Mouse (Mus musculus): ENCODE results near the gene Cdv3.
"Not testable (repeated sequence)": the region's sequence is repeated elsewhere in the genome, so short reads cannot be mapped to it uniquely, and the experiment has no call there.

Gene Cdv3

DNA sequence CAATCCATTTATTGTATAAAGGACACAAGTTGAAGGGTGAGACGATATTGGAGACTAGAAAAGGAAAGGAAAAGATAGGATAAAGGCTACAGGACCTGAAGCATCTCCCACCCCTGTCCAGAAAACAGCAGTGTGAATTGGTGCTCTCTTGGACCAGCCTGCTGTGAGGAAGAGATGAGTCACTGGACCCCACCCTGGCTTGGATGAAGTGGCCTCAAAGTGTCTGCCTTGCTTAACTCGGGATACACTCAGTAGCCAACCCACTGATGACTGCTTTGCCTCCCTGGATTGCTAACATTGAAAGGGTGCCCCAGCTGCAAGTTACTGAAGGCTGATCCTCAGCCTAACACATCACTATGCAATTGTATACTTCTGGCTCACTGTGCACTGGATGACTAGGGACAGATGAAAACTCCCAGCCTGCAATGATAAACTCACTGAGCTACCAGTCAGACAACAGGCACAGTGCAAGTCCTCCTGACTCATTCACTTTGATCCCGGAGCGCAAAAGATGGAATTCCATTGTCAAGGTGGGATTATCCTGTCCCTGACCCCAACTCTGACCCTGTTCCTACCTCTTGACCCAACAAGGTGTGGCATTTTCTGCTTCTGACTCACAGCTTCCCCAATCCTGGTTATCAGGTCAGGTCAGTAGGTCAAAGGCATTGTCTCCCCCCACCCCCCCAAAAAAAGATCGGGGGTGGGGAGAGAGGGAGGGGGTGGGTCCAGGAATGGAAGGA is 6.8 kb upstream of the Cdv3 start:
- no peak for DNase-seq (ENCODE audit: low spot score in 2 of 2)

DNA sequence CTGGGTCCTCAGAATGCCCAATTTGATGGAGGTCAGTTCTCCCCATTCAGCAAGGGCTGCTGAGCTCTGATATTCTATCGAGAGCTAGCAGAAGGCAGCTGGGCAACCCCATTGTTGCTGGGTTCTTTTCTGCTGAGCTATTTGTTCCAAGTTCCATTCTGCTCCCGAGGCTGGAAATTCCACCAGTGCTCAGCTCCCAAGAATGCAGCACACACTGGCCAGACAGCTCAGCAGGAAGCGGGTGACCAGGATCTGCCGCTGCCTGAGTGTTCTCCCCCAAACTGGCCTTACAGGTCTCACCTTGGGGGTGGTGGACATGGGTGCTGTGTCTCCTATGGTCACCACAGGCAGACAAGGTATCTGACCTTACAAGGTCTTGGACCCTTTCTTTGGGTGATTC is 4.3 kb upstream of the Cdv3 start:
- no peak for DNase-seq (ENCODE audit: low spot score in 2 of 2)

GRCm38 (mm10) chr9:103366356-103366755 is 716 bp upstream of the Cdv3 start:
- DNase-seq (ENCODE audit: low spot score in 2 of 2) = no peak

- peak; percentile 31 to 52 for DNase-seq (ENCODE audit: low spot score in 2 of 2)
Measured at GRCm38 (mm10) chr9:103364601-103365289, 895 bp downstream of the Cdv3 start.

- peak; percentile 15 to 23 for DNase-seq (ENCODE audit: low spot score in 2 of 2)
Measured at GRCm38 (mm10) chr9:103363730-103364417, 1.8 kb downstream of the Cdv3 start.

DNA sequence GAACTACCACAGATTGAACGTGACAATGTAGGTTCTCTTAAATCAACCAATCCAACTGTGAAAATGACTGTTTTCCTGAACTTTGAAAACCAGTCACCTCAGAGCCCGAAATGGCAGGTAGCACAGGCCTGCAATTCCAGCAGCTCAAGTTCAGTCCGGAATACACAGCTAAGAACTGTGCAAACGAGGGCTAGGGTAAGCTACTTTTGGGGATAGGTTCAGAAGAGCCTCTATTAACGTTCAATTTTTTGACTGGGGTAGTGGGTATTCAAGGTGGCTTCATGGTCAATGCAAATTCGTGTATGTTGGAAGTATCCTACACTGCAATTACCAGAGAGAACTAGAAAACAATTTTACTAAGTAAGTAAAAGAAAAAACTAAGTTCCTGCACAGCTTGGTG is 2.6 kb downstream of the Cdv3 start:
- no peak for DNase-seq (ENCODE audit: low spot score in 2 of 2)

DNA sequence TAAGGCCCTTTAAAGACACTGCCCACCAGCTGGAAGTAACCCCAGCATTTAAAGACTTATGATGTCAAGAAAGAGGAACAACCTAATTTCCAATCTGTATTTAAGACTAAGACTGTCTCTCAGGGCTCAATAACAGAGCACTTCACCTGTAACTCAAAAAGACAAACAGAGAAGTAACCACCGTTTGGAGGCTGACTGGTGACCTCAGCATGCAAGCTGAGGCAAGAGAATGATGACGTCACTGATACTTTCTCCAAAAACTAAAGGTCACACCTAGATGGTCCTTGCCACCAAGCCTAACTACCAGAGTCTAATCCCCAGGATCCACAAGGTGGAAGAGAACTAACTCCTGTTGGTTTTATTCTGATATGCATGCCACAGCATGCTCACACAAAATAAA is 5.0 kb downstream of the Cdv3 start:
- DNase-seq (ENCODE audit: low spot score in 2 of 2) = no peak

- DNase-seq (ENCODE audit: low spot score in 2 of 2) = peak in 1 of 2 experiments; percentile 17
Measured at GRCm38 (mm10) chr9:103358545-103358944, 7.1 kb downstream of the Cdv3 start.

DNA sequence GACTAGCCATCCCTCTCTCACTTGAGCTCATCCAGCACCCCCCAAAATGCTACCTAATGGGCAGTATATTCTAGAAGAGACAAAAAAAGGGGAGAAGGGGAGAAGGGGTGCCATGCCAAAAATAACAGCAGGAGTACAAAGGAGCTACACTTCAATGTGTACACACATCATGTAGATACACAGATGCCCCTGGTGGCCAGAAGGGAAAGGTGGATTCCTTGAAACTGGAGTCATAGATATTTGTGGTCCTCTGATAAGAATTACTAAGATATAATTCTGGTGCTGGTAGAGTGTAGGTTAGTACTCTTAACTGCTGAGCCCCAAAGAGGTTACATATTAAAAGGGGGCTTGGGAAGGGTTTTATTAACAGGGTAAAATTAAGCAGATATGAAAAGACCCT is 7.7 kb downstream of the Cdv3 start:
- DNase-seq (ENCODE audit: low spot score in 2 of 2) = no peak

DNA sequence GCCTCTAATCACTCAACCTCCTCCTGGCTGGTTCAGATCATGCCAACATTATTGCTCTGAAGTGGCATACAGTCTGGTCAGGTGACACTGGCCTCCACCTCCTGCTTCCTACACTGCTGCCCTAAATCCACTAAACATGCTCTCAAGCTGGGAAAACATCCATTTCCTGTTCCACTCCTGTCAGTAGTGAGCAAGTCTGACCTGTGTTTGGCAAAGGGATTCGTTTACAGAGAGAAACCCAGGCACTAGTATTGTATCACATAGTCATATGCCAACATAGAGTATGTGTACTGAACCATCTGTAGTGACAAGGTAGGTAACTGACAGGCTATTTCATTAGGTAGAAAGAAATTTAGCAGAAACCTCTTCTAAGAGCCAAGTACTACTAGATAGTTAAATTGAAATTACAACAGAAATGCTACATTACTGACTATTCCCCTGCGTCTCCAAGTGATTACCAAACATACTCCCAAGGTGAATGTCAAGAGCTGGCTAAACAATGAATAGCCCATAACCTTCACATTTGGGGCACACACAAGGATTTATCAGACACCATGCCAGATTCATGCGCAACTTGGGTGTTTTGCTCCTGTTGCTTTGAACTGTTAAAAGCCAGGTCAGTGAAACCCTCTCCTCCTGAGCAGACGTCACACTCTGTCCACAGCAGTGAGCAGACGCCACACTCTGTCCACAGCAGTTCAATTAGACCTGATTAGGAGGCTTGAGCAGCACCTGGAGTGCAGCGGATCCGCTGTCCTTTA is 12.0 kb downstream of the Cdv3 start:
- not testable (repeated sequence) for DNase-seq (ENCODE audit: low spot score in 2 of 2)

DNA sequence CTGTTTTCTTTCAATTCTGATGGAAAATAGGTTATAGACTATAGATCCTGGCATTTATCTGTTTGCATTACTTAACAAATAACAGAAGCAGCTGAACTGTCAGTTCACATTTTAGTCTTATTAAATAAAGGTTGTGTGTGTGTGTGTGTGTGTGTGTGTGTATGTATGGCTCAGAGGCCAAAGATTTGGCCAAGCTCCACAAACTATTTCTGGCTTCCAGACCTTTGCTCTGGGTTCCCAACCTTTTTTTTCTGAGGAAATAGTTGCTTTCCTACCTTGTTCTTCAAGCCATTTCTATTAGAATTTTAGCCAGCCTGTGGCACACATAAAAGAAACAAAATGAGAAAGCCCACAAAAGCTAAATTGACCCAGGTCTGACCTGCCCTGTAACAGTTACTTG is 16.8 kb downstream of the Cdv3 start:
- no peak for DNase-seq (ENCODE audit: low spot score in 2 of 2)

DNA sequence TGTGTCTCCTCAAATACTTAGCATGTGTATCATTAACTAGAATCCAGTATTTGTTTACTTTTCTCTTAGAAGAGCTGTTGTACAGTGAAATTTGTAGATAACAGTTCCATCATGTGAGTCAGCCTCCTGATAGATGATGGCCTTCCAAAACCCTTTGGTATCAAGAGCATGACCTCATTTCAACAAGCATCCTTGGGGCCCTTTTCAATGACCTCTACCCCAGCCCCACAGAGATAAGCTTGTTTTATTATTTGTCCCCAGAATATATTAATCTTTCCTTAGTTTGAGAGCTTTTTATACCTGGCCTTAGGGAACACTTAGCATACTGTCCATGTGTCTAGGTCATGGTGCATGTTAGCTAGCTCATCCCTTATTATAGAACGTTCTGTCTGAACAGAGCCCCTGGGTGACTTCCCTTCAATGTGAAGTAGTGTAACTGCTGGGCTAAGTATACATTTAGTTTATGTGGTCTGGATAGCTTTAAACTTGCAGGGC is 17.6 kb downstream of the Cdv3 start:
- no peak for DNase-seq (ENCODE audit: low spot score in 2 of 2)

DNA sequence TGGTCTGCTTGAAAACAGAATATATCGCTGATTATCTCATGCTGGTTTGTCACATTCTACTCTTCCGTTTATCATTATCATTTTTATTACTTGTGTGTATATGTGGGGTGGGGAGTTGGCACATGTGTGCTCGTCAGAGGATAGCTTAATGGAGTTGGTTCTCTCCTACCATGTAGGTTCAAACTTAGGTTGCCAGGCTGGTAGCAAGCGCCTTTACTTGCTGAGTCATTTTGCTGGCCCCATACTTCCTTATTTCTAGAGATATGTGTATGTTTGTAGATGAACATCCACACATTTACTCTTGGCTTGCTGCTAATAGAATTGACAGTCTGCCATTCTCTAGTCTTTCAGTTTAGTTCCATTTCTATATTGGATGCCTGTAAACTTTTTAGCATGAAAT is 18.6 kb downstream of the Cdv3 start:
- DNase-seq (ENCODE audit: low spot score in 2 of 2) = no peak

DNA sequence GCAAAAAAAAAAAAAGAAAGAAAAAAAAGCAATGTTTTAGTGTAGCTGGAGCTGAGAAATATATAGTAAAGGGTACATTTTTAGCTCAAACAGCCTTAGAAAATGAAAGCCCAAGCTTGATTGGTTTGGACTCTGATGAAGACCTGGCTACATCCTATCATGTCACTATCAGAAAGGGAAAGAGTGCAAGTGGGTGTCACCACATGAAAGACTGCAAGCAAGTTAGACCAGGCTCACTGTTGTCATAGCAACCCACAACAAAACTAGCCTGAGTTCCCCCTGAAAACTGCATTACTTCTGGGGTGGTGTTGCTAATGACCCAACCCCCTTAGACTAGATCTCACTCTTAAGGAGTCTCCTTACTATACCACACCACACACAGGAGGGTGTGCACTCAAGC is 28.7 kb downstream of the Cdv3 start:
- DNase-seq (ENCODE audit: low spot score in 2 of 2) = no peak

DNA sequence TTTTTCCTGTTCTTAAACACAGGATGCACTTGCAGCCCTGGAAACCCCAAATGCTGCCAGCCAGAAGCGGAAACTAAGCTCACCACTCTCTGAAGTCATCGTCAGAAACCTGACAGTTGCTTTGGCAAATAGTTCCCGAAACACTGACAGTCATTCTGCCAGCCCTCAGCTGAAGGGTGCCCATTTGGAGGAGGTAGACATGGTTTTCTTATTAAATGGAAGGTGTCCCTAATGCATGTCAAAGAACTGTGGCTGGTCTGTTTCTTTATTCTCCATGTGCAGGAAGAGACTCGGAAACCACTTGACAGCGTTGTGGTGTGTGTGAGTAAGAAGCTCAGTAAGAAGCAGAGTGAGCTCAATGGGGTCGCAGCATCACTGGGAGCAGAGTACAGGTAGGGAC is 33.0 kb downstream of the Cdv3 start:
- DNase-seq (ENCODE audit: low spot score in 2 of 2) = no peak

DNA sequence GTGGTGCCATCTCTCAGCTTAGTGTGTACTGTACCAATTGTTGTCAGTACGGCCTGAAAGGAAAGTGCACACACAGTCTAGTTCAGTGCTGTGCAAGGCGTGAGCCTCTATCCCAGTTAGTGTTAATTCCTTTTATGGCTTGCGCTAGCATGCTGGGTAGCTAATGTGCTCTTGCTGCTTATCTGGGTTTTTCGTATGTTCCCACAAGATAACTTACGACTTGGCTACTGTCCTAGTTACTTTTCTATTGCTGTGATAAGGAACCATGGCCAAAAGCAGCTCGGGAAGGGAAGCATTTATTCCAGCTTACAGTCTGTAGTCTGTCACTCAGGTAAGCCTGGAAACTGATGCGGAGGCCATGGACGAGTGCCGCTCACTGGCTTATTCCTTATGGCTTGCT is 39.2 kb downstream of the Cdv3 start:
- DNase-seq (ENCODE audit: low spot score in 2 of 2) = no peak

DNA sequence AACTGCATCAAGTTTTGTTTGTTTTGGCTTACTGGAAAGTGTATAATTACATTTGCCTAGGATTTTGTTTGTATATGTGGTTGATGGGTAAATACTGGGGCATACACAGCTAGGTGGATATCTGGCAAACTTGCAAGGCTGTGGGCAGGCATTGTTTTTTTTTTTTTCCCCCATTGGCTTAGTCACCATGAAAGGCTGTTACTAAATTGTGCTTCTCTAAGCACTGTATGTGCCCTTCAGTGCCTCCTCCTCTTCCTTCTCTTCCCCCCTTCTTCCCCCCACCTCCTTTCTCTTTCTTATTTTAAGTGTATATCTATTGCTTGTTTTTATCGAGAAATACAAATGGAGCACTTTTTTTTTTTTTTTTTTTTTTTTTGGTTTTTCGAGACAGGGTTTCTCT is 41.0 kb downstream of the Cdv3 start:
- no peak for DNase-seq (ENCODE audit: low spot score in 2 of 2)

- DNase-seq (ENCODE audit: low spot score in 2 of 2) = no peak
Measured at GRCm38 (mm10) chr9:103309832-103310231, 55.8 kb downstream of the Cdv3 start.

DNA sequence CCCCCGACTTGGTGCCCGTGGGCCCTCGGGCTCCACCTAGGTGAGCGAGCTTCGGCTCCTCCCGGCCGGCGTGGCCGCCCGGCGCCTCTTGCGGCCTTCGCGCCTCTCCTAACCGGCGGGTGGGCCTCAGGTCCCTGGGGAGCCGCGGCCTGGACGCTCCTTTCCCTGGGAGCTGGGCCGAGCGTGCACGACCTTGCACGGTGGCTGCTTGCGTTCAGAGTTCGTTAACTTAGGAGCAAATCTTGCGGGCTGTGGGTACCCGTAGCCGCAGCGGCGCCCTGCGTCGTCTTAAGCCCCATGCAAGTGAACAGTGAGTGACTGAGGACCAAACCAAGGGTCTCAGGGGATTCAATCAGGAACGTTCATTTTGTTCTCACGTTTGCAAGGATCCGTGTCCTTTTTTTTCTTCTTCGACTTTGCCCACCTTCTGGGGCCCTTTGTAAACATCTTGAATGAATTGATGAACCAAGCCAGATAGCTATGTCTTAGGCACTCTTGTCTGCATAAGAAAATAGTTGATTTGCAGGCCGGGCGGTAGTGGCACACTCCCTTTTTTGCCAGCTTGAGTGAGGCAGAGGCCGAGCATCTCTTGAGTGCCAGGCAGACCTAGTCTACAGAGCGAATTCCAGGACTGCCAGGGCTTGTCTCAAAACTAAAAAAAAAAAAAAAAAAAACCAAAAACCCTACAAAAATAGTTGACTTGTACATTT is 60.2 kb downstream of the Cdv3 start:
- DNase-seq (ENCODE audit: low spot score in 2 of 2) = no peak

DNA sequence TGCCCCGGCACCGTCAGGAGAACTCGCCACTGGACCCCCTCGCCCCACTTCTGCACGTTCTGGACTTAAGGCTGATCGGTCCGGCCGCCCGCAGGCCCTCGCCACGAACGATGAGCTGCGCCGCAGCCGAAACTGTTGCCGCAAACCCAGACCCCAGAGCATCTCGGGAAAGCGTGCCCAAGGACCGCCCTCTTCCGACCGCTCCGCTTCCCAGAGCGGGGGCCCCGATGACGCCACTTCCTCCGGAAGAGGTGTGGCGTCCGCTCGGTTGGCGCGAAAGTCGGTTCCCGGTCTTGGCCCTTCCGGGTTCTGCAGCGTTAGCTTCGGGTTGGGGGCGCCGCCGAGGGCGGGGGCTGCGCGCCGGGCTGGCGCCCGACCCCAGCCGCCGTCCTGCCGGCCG is 60.7 kb downstream of the Cdv3 start, which contains the start of the genes 1300017J02Rik and Topbp1:
1300017J02Rik (minus strand) TSS at position 156 of the 400 bp plus-strand sequence.
Topbp1 (plus strand) TSS at position 289 of the 400 bp plus-strand sequence.
- peak; percentile 89 for DNase-seq (ENCODE audit: low spot score in 2 of 2)

Measured in right cerebral cortex, adult 2 months (tissue).